Mouse (Mus musculus) natural killer cell, adult 2 months (primary cell): ENCODE data around the gene Gm13119.
"Not testable (repeated sequence)": the region's sequence is repeated elsewhere in the genome, so short reads cannot be mapped to it uniquely, and the experiment has no call there.

Experiments
- DNase-seq, 2 experiments: peaks; one replicate each; pipeline ENCODE4 v3.0.0; 2022; ENCODE audit warnings: low spot score in 2 of 2

The Gm13119 gene

GRCm38 (mm10) chr4:144357642-144358041 is at the start of gene Gm13119:
Gene Gm13119 (plus strand): TSS chr4:144357942.
- DNase-seq: not testable (repeated sequence)

GRCm38 (mm10) chr4:144312666-144313460 is 44.9 kb upstream of the Gm13119 start:
- DNase-seq: not testable (repeated sequence)

- not testable (repeated sequence) for DNase-seq
Observed at GRCm38 (mm10) chr4:144329949-144330348, 27.8 kb upstream of the Gm13119 start, which contains the start of gene Gm13128. Gene Gm13128 (plus strand): TSS chr4:144330249.

GRCm38 (mm10) chr4:144335856-144336255 is 21.9 kb upstream of the Gm13119 start:
- not testable (repeated sequence) for DNase-seq

GRCm38 (mm10) chr4:144377911-144378310 is 20.2 kb downstream of the Gm13119 start, which contains the start of gene Pramef20:
Gene Pramef20 (minus strand): TSS chr4:144377933.
- no peak for DNase-seq

GRCm38 (mm10) chr4:144396316-144396715 is 38.6 kb downstream of the Gm13119 start:
- no peak for DNase-seq

- DNase-seq: no peak
Observed at GRCm38 (mm10) chr4:144402712-144403111, 45.0 kb downstream of the Gm13119 start.

- DNase-seq: no peak
Observed at GRCm38 (mm10) chr4:144404456-144405086, 46.8 kb downstream of the Gm13119 start.

- no peak for DNase-seq
Observed at GRCm38 (mm10) chr4:144406261-144406660, 48.5 kb downstream of the Gm13119 start.

- DNase-seq: no peak
Observed at GRCm38 (mm10) chr4:144408290-144408689, 50.5 kb downstream of the Gm13119 start, which contains the start of gene Pramef12. Gene Pramef12 (minus strand): TSS chr4:144408464.
